Mouse (Mus musculus): ENCODE data around the gene Olfr1242.

Gene Olfr1242

GRCm38 (mm10) chr2:89498235-89498634 lies at the start of gene Olfr1242:
TSS of gene Olfr1242 (minus strand) at chr2:89498335.
- DNase-seq = no peak

- DNase-seq = no peak
Observed at GRCm38 (mm10) chr2:89544516-89544915, 46.4 kb upstream of the Olfr1242 start.

GRCm38 (mm10) chr2:89539923-89540322 lies 41.8 kb upstream of the Olfr1242 start:
- DNase-seq = no peak

GRCm38 (mm10) chr2:89531387-89531786 lies 33.3 kb upstream of the Olfr1242 start, which contains the start of gene Olfr1243:
TSS of gene Olfr1243 (minus strand) at chr2:89531487.
- DNase-seq = no peak

- no peak for DNase-seq
Observed at GRCm38 (mm10) chr2:89487026-89487425, 11.1 kb downstream of the Olfr1242 start, which contains the start of gene Olfr1241. TSS of gene Olfr1241 (minus strand) at chr2:89487126.

- no peak for DNase-seq
Observed at GRCm38 (mm10) chr2:89442900-89443299, 55.2 kb downstream of the Olfr1242 start, which contains the start of gene Olfr1240. TSS of gene Olfr1240 (minus strand) at chr2:89443000.

Data from kidney, postnatal 4 days (tissue).